Mouse (Mus musculus): Measurements from ENCODE around the gene Gm47959. TPM values are rescaled to one million over a fixed set of nuclear protein-coding genes. Genes with fewer than 3 reads are reported as not detected.
A peak's percentile ranks its signal among the peaks of the same experiment; 100 is the strongest.
"Not testable (repeated sequence)": the region's sequence is repeated elsewhere in the genome, so short reads cannot be mapped to it uniquely, and the experiment has no call there.

Gene Gm47959
- total RNA-seq (2014; rRNA removed) (not detected in 2 replicates), polyA plus RNA-seq (2012; rRNA removed) (not detected in 2 replicates)

GRCm38 (mm10) chr1:83000306-83000705 is at the start of gene Gm47959:
Gene Gm47959 (plus strand): TSS chr1:83000548.
- not testable (repeated sequence) for H3K27me3 ChIP-seq (ENCODE audit: control insufficient read depth, insufficient read depth, low read length); H3K27ac ChIP-seq (replicated peaks; ENCODE audit: insufficient read depth, low read depth, low read length); H3K36me3 ChIP-seq (ENCODE audit: control insufficient read depth, insufficient read depth, low read length); H3K4me3 ChIP-seq (ENCODE audit: insufficient read depth, low read depth, low read length); H3K4me1 ChIP-seq (ENCODE audit: control insufficient read depth, insufficient read depth, low read length); DNase-seq (ENCODE audit: extremely low read depth, low read depth, low spot score); H3K79me2 ChIP-seq (ENCODE audit: control insufficient read depth, insufficient read depth, low read length); H3K9ac ChIP-seq (ENCODE audit: low read depth, low read length)
- 96% methylated on average over 9 of the region's 9 CpGs for WGBS

- not testable (repeated sequence) for DNase-seq (ENCODE audit: extremely low read depth, low read depth, low spot score); H3K36me3 ChIP-seq (ENCODE audit: control insufficient read depth, insufficient read depth, low read length); H3K4me1 ChIP-seq (ENCODE audit: control insufficient read depth, insufficient read depth, low read length); H3K27ac ChIP-seq (replicated peaks; ENCODE audit: insufficient read depth, low read depth, low read length); H3K4me3 ChIP-seq (ENCODE audit: insufficient read depth, low read depth, low read length); H3K9ac ChIP-seq (ENCODE audit: low read depth, low read length); H3K79me2 ChIP-seq (ENCODE audit: control insufficient read depth, insufficient read depth, low read length); H3K27me3 ChIP-seq (ENCODE audit: control insufficient read depth, insufficient read depth, low read length)
Observed at GRCm38 (mm10) chr1:82955913-82956312, 44.4 kb upstream of the Gm47959 start, which contains the start of gene Gm7544. Gene Gm7544 (minus strand): TSS chr1:82956013.

GRCm38 (mm10) chr1:82959870-82960385 is 40.4 kb upstream of the Gm47959 start, which contains the start of gene Gm47955:
Gene Gm47955 (plus strand): TSS chr1:82960286.
- no peaks in the 10 kb centered on the region for H3K36me3 ChIP-seq (ENCODE audit: control insufficient read depth, insufficient read depth, low read length)
- no peak within 1 kb of the TSS for H3K27ac ChIP-seq (replicated peaks; ENCODE audit: insufficient read depth, low read depth, low read length)
- 86% methylated on average over 11 of the region's 11 CpGs for WGBS
- H3K79me2 ChIP-seq (ENCODE audit: control insufficient read depth, insufficient read depth, low read length), result no peaks in the 10 kb centered on the region
- H3K4me1 ChIP-seq (ENCODE audit: control insufficient read depth, insufficient read depth, low read length), result no peaks in the 10 kb centered on the region
- H3K27me3 ChIP-seq (ENCODE audit: control insufficient read depth, insufficient read depth, low read length), result no peaks in the 10 kb centered on the region
- no peak within 1 kb of the TSS for H3K9ac ChIP-seq (ENCODE audit: low read depth, low read length)
- H3K4me3 ChIP-seq (ENCODE audit: insufficient read depth, low read depth, low read length), result no peak within 1 kb of the TSS
- DNase-seq (ENCODE audit: extremely low read depth, low read depth, low spot score), result peak; percentile 11
- TF ChIP-seq CTCF (IDR thresholded peaks at IDR 0.05; ENCODE audit: low read depth, low read length), result no peak

GRCm38 (mm10) chr1:82966413-82966812 is 33.9 kb upstream of the Gm47959 start:
- Histone ChIP-seq H3K27me3 (ENCODE audit: control insufficient read depth, insufficient read depth, low read length) (no peaks in the 10 kb centered on the region), H3K4me3 (ENCODE audit: insufficient read depth, low read depth, low read length) (no peak overlapping the region), H3K9ac (ENCODE audit: low read depth, low read length) (no peak overlapping the region), H3K27ac (replicated peaks; ENCODE audit: insufficient read depth, low read depth, low read length) (no peak overlapping the region), H3K4me1 (ENCODE audit: control insufficient read depth, insufficient read depth, low read length) (no peaks in the 10 kb centered on the region), H3K36me3 (ENCODE audit: control insufficient read depth, insufficient read depth, low read length) (no peaks in the 10 kb centered on the region), H3K79me2 (ENCODE audit: control insufficient read depth, insufficient read depth, low read length) (no peaks in the 10 kb centered on the region)
- DNase-seq (ENCODE audit: extremely low read depth, low read depth, low spot score), result no peak
- 65% methylated on average over 3 of the region's 3 CpGs for WGBS
- TF ChIP-seq CTCF (IDR thresholded peaks at IDR 0.05; ENCODE audit: low read depth, low read length) (no peak), POLR2A (IDR thresholded peaks at IDR 0.05; ENCODE audit: extremely low read depth, insufficient read depth, low read length) (no peak)

- Histone ChIP-seq H3K36me3 (ENCODE audit: control insufficient read depth, insufficient read depth, low read length) (no peaks in the 10 kb centered on the region), H3K27me3 (ENCODE audit: control insufficient read depth, insufficient read depth, low read length) (no peaks in the 10 kb centered on the region), H3K79me2 (ENCODE audit: control insufficient read depth, insufficient read depth, low read length) (no peaks in the 10 kb centered on the region), H3K4me3 (ENCODE audit: insufficient read depth, low read depth, low read length) (no peak overlapping the region), H3K4me1 (ENCODE audit: control insufficient read depth, insufficient read depth, low read length) (peaks cover 4% of the 10 kb centered on the region), H3K27ac (replicated peaks; ENCODE audit: insufficient read depth, low read depth, low read length) (peak overlapping the region; percentile 71), H3K9ac (ENCODE audit: low read depth, low read length) (no peak overlapping the region)
- TF ChIP-seq CTCF (IDR thresholded peaks at IDR 0.05; ENCODE audit: low read depth, low read length), result no peak
- no peak for TF ChIP-seq POLR2A (IDR thresholded peaks at IDR 0.05; ENCODE audit: extremely low read depth, insufficient read depth, low read length)
- 31% methylated on average over 4 of the region's 4 CpGs for WGBS
- DNase-seq (ENCODE audit: extremely low read depth, low read depth, low spot score), result no peak
Observed at GRCm38 (mm10) chr1:82972046-82972445, 28.3 kb upstream of the Gm47959 start.

GRCm38 (mm10) chr1:82973244-82973643 is 27.1 kb upstream of the Gm47959 start:
- no peak for DNase-seq (ENCODE audit: extremely low read depth, low read depth, low spot score)
- Histone ChIP-seq H3K36me3 (ENCODE audit: control insufficient read depth, insufficient read depth, low read length) (no peaks in the 10 kb centered on the region), H3K4me3 (ENCODE audit: insufficient read depth, low read depth, low read length) (no peak overlapping the region), H3K27ac (replicated peaks; ENCODE audit: insufficient read depth, low read depth, low read length) (no peak overlapping the region), H3K4me1 (ENCODE audit: control insufficient read depth, insufficient read depth, low read length) (peaks cover 4% of the 10 kb centered on the region), H3K79me2 (ENCODE audit: control insufficient read depth, insufficient read depth, low read length) (no peaks in the 10 kb centered on the region), H3K9ac (ENCODE audit: low read depth, low read length) (no peak overlapping the region), H3K27me3 (ENCODE audit: control insufficient read depth, insufficient read depth, low read length) (no peaks in the 10 kb centered on the region)
- TF ChIP-seq POLR2A (IDR thresholded peaks at IDR 0.05; ENCODE audit: extremely low read depth, insufficient read depth, low read length), result no peak
- no peak for TF ChIP-seq CTCF (IDR thresholded peaks at IDR 0.05; ENCODE audit: low read depth, low read length)
- WGBS, result 79% methylated on average over 1 of the region's 1 CpGs
